Mouse (Mus musculus): Measurements from ENCODE around the gene Syne1. TPM values are rescaled to one million over a fixed set of nuclear protein-coding genes. Genes with fewer than 3 reads are reported as not detected.

The Syne1 gene
- polyA plus RNA-seq, 1 experiment = 52.0 TPM

- DNase-seq = no peak
- Histone ChIP-seq H3K4me1 (ENCODE audit: control insufficient read depth, insufficient read depth, low read length) (peaks cover 4% of the 10 kb centered on the region), H3K4me3 (replicated peaks; ENCODE audit: extremely low read depth, low read depth, low read length) (no peak overlapping the region)
- 78% methylated on average over 2 of the region's 2 CpGs for WGBS
- TF ChIP-seq POLR2A (IDR thresholded peaks at IDR 0.05; ENCODE audit: borderline replicate concordance, extremely low read depth, low read depth, low read length) (no peak), CTCF (IDR thresholded peaks at IDR 0.05; ENCODE audit: insufficient read depth, low read length) (no peak)
These were observed 491.3 kb downstream of the Syne1 start for GRCm38 (mm10) chr10:5059983-5060382.

- TF ChIP-seq POLR2A (IDR thresholded peaks at IDR 0.05; ENCODE audit: borderline replicate concordance, extremely low read depth, low read depth, low read length) (no peak), CTCF (IDR thresholded peaks at IDR 0.05; ENCODE audit: insufficient read depth, low read length) (no peak)
- Histone ChIP-seq H3K4me3 (replicated peaks; ENCODE audit: extremely low read depth, low read depth, low read length) (no peak overlapping the region), H3K4me1 (ENCODE audit: control insufficient read depth, insufficient read depth, low read length) (peaks cover 4% of the 10 kb centered on the region)
- DNase-seq = no peak
- WGBS = 62% methylated on average over 2 of the region's 2 CpGs
These were observed 492.4 kb downstream of the Syne1 start for GRCm38 (mm10) chr10:5058876-5059275.

GRCm38 (mm10) chr10:5057661-5058060 is 493.6 kb downstream of the Syne1 start:
- Histone ChIP-seq H3K4me1 (ENCODE audit: control insufficient read depth, insufficient read depth, low read length) (peaks cover 4% of the 10 kb centered on the region), H3K4me3 (replicated peaks; ENCODE audit: extremely low read depth, low read depth, low read length) (no peak overlapping the region)
- 79% methylated on average over 15 of the region's 15 CpGs for WGBS
- TF ChIP-seq CTCF (IDR thresholded peaks at IDR 0.05; ENCODE audit: insufficient read depth, low read length) = no peak
- TF ChIP-seq POLR2A (IDR thresholded peaks at IDR 0.05; ENCODE audit: borderline replicate concordance, extremely low read depth, low read depth, low read length) = no peak
- DNase-seq = no peak

GRCm38 (mm10) chr10:5056940-5057339 is 494.3 kb downstream of the Syne1 start:
- WGBS = 69% methylated on average over 3 of the region's 3 CpGs
- no peak overlapping the region for H3K4me3 ChIP-seq (replicated peaks; ENCODE audit: extremely low read depth, low read depth, low read length)
- TF ChIP-seq CTCF (IDR thresholded peaks at IDR 0.05; ENCODE audit: insufficient read depth, low read length) = no peak
- no peak for TF ChIP-seq POLR2A (IDR thresholded peaks at IDR 0.05; ENCODE audit: borderline replicate concordance, extremely low read depth, low read depth, low read length)

GRCm38 (mm10) chr10:5056243-5056735 is 495.0 kb downstream of the Syne1 start:
- Histone ChIP-seq H3K4me3 (replicated peaks; ENCODE audit: extremely low read depth, low read depth, low read length) (no peak overlapping the region), H3K4me1 (ENCODE audit: control insufficient read depth, insufficient read depth, low read length) (peaks cover 4% of the 10 kb centered on the region)
- DNase-seq = no peak
- TF ChIP-seq POLR2A (IDR thresholded peaks at IDR 0.05; ENCODE audit: borderline replicate concordance, extremely low read depth, low read depth, low read length) (no peak), CTCF (IDR thresholded peaks at IDR 0.05; ENCODE audit: insufficient read depth, low read length) (no peak)
- WGBS = 87% methylated on average over 10 of the region's 10 CpGs

More at GRCm38 (mm10) chr10:5056940-5057339, 494.3 kb downstream of the Syne1 start:
- no peak for DNase-seq
- peaks cover 4% of the 10 kb centered on the region for H3K4me1 ChIP-seq (ENCODE audit: control insufficient read depth, insufficient read depth, low read length)

GRCm38 (mm10) chr10:5045671-5046070 is 505.6 kb downstream of the Syne1 start:
- 90% methylated on average over 5 of the region's 5 CpGs for WGBS
- Histone ChIP-seq H3K4me3 (replicated peaks; ENCODE audit: extremely low read depth, low read depth, low read length) (no peak overlapping the region), H3K4me1 (ENCODE audit: control insufficient read depth, insufficient read depth, low read length) (no peaks in the 10 kb centered on the region; the same call in 1 of the 2 replicates)
- TF ChIP-seq POLR2A (IDR thresholded peaks at IDR 0.05; ENCODE audit: borderline replicate concordance, extremely low read depth, low read depth, low read length) (no peak), CTCF (IDR thresholded peaks at IDR 0.05; ENCODE audit: insufficient read depth, low read length) (no peak)
- no peak for DNase-seq

GRCm38 (mm10) chr10:5045213-5045612 is 506.1 kb downstream of the Syne1 start:
- Histone ChIP-seq H3K4me1 (ENCODE audit: control insufficient read depth, insufficient read depth, low read length) (no peaks in the 10 kb centered on the region; the same call in 1 of the 2 replicates), H3K4me3 (replicated peaks; ENCODE audit: extremely low read depth, low read depth, low read length) (no peak overlapping the region)
- WGBS = 78% methylated on average over 7 of the region's 7 CpGs
- DNase-seq = no peak
- no peak for TF ChIP-seq POLR2A (IDR thresholded peaks at IDR 0.05; ENCODE audit: borderline replicate concordance, extremely low read depth, low read depth, low read length)

- Histone ChIP-seq H3K4me3 (replicated peaks; ENCODE audit: extremely low read depth, low read depth, low read length) (no peak overlapping the region), H3K4me1 (ENCODE audit: control insufficient read depth, insufficient read depth, low read length) (no peaks in the 10 kb centered on the region; the same call in 1 of the 2 replicates)
These were observed 506.8 kb downstream of the Syne1 start for GRCm38 (mm10) chr10:5044481-5044880.

GRCm38 (mm10) chr10:5041254-5041653 is 510.0 kb downstream of the Syne1 start:
- H3K4me1 ChIP-seq (ENCODE audit: control insufficient read depth, insufficient read depth, low read length) = no peaks in the 10 kb centered on the region; the same call in 1 of the 2 replicates
- H3K4me3 ChIP-seq (replicated peaks; ENCODE audit: extremely low read depth, low read depth, low read length) = no peak overlapping the region
- WGBS = 70% methylated on average over 8 of the region's 8 CpGs
- no peak for DNase-seq
- TF ChIP-seq CTCF (IDR thresholded peaks at IDR 0.05; ENCODE audit: insufficient read depth, low read length) (no peak), POLR2A (IDR thresholded peaks at IDR 0.05; ENCODE audit: borderline replicate concordance, extremely low read depth, low read depth, low read length) (no peak)

More at GRCm38 (mm10) chr10:5044481-5044880, 506.8 kb downstream of the Syne1 start:
- TF ChIP-seq CTCF (IDR thresholded peaks at IDR 0.05; ENCODE audit: insufficient read depth, low read length) = no peak
- TF ChIP-seq POLR2A (IDR thresholded peaks at IDR 0.05; ENCODE audit: borderline replicate concordance, extremely low read depth, low read depth, low read length) = no peak
- no peak for DNase-seq
- WGBS = 84% methylated on average over 8 of the region's 8 CpGs
